Mouse (Mus musculus) central nervous system, embryonic 11.5 days (tissue): Measurements from ENCODE around the gene Rpl22l1. TPM values are rescaled to one million over a fixed set of nuclear protein-coding genes. Genes with fewer than 3 reads are reported as not detected.

Experiments used
- polyA plus RNA-seq: library from polyadenylated mRNA; depleted of rRNA; stranded (reverse); fragments of >200 nt; gene quantifications from 2 replicates; pipeline ENCODE4 v1.2.3, GENCODE M21; 2012; rRNA removed

Gene Rpl22l1
- 196 and 325 TPM in 2 replicates for polyA plus RNA-seq

DNA sequence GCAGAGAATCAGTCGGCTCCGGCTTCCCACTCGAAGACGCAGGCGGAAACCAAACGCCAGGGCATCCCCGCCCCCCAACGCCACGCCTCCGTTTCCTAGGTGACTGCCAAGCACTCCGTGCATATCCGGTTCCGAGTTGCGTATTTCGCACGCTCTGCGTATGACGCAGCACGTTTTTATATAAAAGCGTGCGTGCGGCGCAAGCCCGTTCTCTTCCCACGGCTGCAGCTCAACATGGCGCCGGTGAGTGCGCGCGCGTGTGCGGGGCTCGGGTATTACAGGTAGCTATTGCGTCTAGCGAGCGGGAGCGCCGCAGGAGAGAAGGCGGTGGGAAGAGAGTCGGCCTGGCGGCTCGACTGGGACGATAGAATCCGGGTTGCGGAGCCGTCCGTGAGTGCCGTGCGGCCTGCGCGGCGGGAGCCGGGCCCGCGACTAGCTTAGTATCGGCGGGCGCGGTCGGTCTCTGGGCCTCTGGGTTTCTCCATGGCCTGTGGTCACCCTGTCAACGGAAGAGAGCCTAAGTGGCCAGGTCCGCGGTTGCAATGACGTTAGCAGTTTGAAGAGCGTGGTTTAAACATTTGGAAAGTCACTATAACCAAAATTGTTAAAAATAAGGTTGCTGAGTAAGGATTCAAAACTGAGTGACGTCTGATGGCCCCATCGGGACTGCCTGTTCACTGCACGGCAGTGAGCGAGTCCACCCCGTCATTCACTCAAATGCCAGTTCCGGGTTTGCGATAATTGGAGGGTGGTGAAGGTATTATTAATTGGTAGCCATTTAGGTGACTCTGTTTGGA is at the start of gene Rpl22l1:
TSS of gene Rpl22l1 (plus strand) at position 136 of the 797 bp plus-strand sequence.

DNA sequence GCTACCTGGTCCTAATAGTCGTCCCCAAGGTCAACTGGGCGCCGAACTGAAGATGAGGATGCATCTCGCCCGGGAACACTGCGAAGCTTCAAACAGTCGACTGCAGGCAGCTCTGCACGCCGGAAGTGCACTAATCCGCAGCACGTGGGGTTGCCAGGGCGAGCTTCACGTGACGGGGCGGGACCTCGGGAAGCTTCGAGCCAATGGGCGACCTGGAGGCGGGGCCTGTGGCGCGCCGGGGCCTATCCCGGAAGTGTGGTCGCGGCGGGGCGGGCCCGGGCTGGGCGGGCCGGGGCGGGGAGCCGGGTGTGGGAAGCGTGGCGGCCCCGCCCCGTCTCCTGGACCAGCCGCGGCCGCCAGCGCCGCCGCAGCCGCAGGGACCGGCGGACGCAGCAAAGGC is 24.2 kb upstream of the Rpl22l1 start, which contains the start of gene Eif5a2:
TSS of gene Eif5a2 (plus strand) at position 283 of the 400 bp plus-strand sequence.

Other genes with a start within 250 kb of the Rpl22l1 start
- gene Slc2a2, start 107.5 kb upstream of the Rpl22l1 start, polyA plus RNA-seq: 0.39 and 1.3 TPM in 2 replicates
- 5.3 and 10.8 TPM in 2 replicates for gene Eif5a2, start 24.2 kb upstream of the Rpl22l1 start, polyA plus RNA-seq
- not detected in 2 replicates for gene Gm1527, start 87.2 kb downstream of the Rpl22l1 start, polyA plus RNA-seq